Mouse (Mus musculus): ENCODE measurements around the gene Il1f5.

Il1f5 gene

GRCm38 (mm10) chr2:24276654-24277053 is at the start of gene Il1f5:
Il1f5 (plus strand) TSS chr2:24276954.
- DNase-seq (ENCODE audit: low read depth, low spot score) = no peak

GRCm38 (mm10) chr2:24227191-24227590 is 49.6 kb upstream of the Il1f5 start:
- DNase-seq (ENCODE audit: low read depth, low spot score) = no peak

GRCm38 (mm10) chr2:24267503-24267902 is 9.3 kb upstream of the Il1f5 start:
- DNase-seq (ENCODE audit: low read depth, low spot score) = no peak

DNA sequence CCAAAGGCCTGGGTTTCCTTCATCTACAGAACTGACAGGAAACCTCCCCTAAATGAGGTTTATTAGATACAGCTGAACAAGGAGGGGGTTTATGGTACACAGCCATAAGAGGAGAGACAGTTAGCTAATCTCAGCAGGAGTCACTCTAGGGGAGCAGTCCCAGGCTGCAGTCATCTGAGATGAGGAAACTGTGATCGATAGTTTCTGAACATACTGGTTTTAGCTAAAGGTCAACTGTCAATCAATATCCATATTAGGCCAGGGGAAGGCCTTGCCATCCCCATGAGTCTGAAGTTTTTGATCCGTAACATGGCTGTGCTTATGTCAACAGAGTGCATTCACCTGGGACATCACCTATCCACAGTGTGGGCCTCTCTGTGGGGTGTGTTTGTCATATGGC is 3.1 kb upstream of the Il1f5 start:
- DNase-seq (ENCODE audit: low read depth, low spot score) = no peak

DNA sequence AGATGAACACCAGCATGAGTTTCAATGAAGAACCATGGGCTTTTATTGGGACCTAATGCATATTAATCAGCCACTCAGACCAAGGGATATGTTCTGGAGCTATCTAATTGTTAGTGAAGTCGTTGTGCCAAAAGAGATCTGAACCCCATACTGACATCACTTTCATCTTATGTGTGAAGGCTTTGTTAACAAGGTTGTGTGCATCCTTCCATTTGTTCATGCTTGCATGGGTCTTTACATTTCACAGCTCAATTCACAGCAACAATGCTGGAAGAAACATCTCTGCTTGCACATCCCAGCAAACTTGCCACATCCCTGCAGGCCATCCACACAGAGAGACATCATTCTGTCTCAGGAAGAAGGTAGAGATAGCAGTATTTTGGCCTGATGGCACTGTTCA is 1.6 kb upstream of the Il1f5 start:
- no peak for DNase-seq (ENCODE audit: low read depth, low spot score)

DNA sequence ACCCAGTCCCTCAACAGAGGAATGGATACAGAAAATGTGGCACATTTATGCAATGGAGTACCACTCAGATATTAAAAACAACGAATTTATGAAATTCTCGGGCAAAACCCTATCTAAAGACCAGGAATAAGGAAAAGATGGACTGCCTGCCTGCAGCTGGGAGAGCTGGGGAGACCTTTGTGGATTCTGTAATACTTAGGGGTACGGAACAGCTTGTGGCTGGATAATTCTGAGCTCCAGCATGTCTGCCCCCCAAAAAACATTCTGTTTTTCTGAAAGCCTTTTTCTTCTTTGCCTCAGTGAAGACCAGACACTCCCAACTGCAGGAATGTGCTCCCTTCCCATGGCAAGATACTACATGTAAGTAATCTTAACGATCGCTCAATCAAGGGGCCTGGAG is 14.1 kb downstream of the Il1f5 start, which contains the start of gene Il1f10:
Il1f10 (plus strand) TSS at position 301 of the 400 bp plus-strand sequence.
- DNase-seq (ENCODE audit: low read depth, low spot score) = no peak

DNA sequence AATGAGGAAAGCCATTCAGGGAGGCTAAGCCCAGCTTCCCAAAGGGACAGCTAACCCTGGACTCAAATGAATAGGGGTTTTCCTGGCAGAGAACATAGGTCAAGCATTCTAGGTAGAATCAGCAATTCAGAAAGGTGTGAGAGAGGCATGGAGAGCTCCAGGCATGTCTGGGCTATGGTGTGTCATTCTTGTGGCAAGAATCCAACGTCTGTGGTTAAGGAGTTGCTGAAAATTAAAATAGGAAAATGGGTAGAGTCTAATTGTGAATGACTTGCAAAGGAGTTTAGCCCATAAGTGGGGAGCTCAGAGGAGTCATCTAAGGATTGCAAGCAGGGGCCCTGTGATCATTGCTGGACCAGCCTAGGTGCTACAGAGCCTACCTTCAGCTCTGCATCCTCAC is 17.9 kb downstream of the Il1f5 start:
- DNase-seq (ENCODE audit: low read depth, low spot score) = no peak

DNA sequence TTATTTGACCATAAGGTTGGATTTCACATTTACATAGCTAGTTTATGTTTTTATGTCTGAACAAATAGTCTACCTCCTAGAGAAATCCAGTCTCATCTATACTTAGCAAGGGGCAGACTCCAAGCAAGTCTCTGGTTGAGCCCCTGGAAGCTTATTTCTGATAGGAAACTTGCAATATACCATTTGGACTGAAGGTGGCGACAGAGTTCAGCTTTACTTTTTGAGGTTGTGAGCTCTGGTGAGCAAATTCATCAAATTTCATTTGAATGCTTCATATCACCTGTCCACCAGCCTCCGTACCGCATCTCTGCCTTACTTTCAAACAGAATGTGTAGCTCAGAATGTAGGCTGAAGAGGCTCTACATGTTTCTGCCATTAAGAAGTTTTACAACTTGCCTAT is 20.1 kb downstream of the Il1f5 start:
- DNase-seq (ENCODE audit: low read depth, low spot score) = peak; percentile 65

- no peak for DNase-seq (ENCODE audit: low read depth, low spot score)
These were observed 34.7 kb downstream of the Il1f5 start for GRCm38 (mm10) chr2:24311302-24312001.

GRCm38 (mm10) chr2:24316919-24317318 is 40.2 kb downstream of the Il1f5 start:
- DNase-seq (ENCODE audit: low read depth, low spot score) = no peak

GRCm38 (mm10) chr2:24317919-24318598 is 41.3 kb downstream of the Il1f5 start:
- no peak for DNase-seq (ENCODE audit: low read depth, low spot score)
